Mouse (Mus musculus) ovary, adult 2 months (tissue): Measurements from ENCODE around the gene Numbl. TPM values are rescaled to one million over a fixed set of nuclear protein-coding genes. Genes with fewer than 3 reads are reported as not detected.

ENCODE experiments used
- polyA plus RNA-seq: library from polyadenylated mRNA; depleted of rRNA; stranded (reverse); fragments of >200 nt; gene quantifications from 2 replicates; pipeline ENCODE4 v1.2.3, GENCODE M21; 2012; rRNA removed

Gene Numbl
- 86.9 and 94.3 TPM in 2 replicates for polyA plus RNA-seq

GRCm38 (mm10) chr7:27258205-27258899, at the start of gene Numbl:
Gene Numbl, plus strand, starts transcription at chr7:27258433.

GRCm38 (mm10) chr7:27228281-27228821, 29.9 kb upstream of the Numbl start, which contains the start of gene Itpkc:
Gene Itpkc, minus strand, starts transcription at chr7:27228661.

GRCm38 (mm10) chr7:27232781-27233281, 25.4 kb upstream of the Numbl start, which contains the start of gene Coq8b:
Gene Coq8b, plus strand, starts transcription at chr7:27233023.

Other genes starting within 250 kb of the Numbl start
- gene Cyp2a12, start 229.4 kb upstream of the Numbl start, polyA plus RNA-seq, result 0.08 TPM in 1 of 2 replicates, not detected in the other
- gene Cyp2f2, start 138.5 kb upstream of the Numbl start, polyA plus RNA-seq, result 30.2 and 55.4 TPM in 2 replicates
- not detected in 2 replicates for gene Cyp2t4, start 104.7 kb upstream of the Numbl start, polyA plus RNA-seq
- gene Egln2, start 91.6 kb upstream of the Numbl start, polyA plus RNA-seq, result 130 and 148 TPM in 2 replicates
- 79.0 and 86.7 TPM in 2 replicates for gene Rab4b, start 79.5 kb upstream of the Numbl start, polyA plus RNA-seq
- not detected in 2 replicates for gene Gm21983, start 77.3 kb upstream of the Numbl start, polyA plus RNA-seq
- gene Mia, start 77.3 kb upstream of the Numbl start, polyA plus RNA-seq, result 14.0 and 16.1 TPM in 2 replicates
- 23.2 and 27.1 TPM in 2 replicates for gene BC024978, start 62.7 kb upstream of the Numbl start, polyA plus RNA-seq
- 265 and 331 TPM in 2 replicates for gene Snrpa, start 62.2 kb upstream of the Numbl start, polyA plus RNA-seq
- gene Itpkc, start 29.8 kb upstream of the Numbl start, polyA plus RNA-seq, result 15.9 and 18.5 TPM in 2 replicates
- 84.4 and 102 TPM in 2 replicates for gene Coq8b, start 25.4 kb upstream of the Numbl start, polyA plus RNA-seq
- 441 and 545 TPM in 2 replicates for gene Ltbp4, start 79.3 kb downstream of the Numbl start, polyA plus RNA-seq
- 86.6 and 97.9 TPM in 2 replicates for gene Shkbp1, start 97.6 kb downstream of the Numbl start, polyA plus RNA-seq
- 0.63 TPM in 1 of 2 replicates, not detected in the other for gene Gm20479, start 99.0 kb downstream of the Numbl start, polyA plus RNA-seq
- 0.48 and 0.73 TPM in 2 replicates for gene Sptbn4, start 189.3 kb downstream of the Numbl start, polyA plus RNA-seq
- 144 and 146 TPM in 2 replicates for gene Blvrb, start 189.5 kb downstream of the Numbl start, polyA plus RNA-seq
- gene Sertad3, start 215.3 kb downstream of the Numbl start, polyA plus RNA-seq, result 12.7 and 14.7 TPM in 2 replicates
- gene Sertad1, start 228.5 kb downstream of the Numbl start, polyA plus RNA-seq, result 51.6 and 54.1 TPM in 2 replicates
- 3.2 and 3.5 TPM in 2 replicates for gene Prx, start 240.9 kb downstream of the Numbl start, polyA plus RNA-seq